Mouse (Mus musculus): ENCODE results near the gene Zfp775.
"Not testable (repeated sequence)": the region's sequence is repeated elsewhere in the genome, so short reads cannot be mapped to it uniquely, and the experiment has no call there.

Gene Zfp775

DNA sequence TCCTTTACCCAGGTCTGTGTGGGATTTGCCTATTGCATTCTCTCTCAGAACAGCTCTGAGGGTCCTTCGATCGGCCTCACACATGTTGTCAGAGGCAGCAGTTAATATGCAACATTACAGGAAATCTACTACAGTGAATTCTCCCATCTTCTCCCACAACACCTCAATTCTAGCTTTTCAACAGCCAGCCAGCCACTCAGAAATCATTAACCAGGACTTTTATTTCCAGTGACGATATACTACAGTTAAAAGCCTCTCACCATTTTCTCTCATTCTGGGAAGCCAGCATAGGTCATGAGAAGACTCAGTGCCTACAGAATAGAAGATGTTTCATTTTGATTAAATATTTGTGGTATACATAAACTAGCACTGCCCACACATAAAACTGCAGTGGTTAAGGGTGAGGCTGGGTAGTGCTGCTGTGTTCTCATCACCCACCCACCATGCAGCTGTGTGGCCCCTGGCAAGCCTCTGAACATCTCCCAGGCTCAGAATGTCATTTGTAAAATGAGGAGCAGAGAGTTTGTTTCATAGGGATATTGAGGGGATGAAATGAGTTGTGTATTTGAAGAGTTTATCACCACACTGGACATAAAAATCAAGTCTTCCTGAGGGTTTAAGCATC is 10.5 kb upstream of the Zfp775 start:
- DNase-seq (ENCODE audit: low read depth), result no peak

DNA sequence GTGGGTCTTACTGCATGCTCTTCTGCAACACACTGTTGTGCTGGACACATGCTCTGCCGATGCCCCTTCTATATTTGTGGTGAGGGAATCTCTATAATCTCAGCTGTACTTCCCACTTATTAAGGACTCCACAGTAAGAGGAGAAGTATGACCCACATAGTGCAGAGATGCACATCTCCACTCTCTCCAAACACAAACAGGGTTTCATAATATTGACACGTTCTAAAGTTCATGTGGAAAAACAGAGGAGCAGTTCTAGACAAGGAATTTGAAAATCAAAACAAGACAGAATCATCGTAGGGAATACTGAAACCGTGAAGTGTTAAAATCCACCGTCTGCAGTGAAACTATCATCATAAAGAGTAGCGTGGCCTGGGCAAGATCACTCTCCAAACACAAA is 10.0 kb upstream of the Zfp775 start:
- DNase-seq (ENCODE audit: low read depth), result no peak

DNA sequence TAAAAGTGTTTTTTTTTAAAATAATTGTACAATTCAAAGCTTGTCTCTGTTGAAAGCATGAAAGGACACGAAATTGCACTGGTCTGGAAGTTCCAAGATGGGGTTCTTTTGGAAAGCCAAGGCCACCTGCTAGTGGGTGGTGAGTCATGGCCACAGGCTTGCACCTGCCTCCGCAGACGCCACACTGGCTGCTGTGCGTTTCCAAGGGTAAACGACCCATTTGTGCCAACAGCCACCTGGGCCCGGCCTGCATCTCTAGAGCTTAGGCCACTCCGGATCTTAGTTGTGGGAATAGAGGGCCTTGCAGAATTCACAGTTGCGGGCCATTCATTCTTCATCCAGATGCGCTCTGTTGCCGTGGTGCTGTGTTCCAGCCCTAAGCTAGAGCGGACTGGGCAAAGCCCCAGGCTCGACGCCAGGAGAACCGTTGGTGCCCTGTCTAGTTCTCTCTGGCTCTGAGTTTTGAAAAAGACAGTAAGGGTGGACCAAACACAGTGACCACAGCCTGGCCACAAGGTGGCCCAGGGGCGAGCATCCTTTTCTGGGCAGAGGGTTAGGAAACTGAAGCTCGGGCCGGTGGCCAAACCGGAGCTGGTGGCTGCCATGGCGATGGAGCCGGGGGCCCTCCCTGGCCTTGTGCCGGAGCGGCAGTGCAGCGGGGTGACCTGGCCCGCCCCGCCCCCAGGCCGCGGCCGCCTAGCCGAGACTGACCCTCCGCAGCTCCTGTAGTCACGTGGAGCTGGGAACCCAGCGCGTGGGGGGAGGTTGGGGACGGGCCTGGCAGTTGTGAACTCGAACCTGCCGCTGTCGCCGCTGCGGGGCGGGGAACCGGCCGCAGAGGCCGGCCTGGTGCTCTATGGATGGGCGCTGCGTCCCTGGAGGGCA is 8.5 kb upstream of the Zfp775 start, which contains the start of the genes Repin1 and Gm44965:
TSS of gene Repin1 (plus strand) at position 726 of the 885 bp plus-strand sequence.
TSS of gene Gm44965 (plus strand) at position 784 of the 885 bp plus-strand sequence.
- DNase-seq (ENCODE audit: low read depth), result no peak

DNA sequence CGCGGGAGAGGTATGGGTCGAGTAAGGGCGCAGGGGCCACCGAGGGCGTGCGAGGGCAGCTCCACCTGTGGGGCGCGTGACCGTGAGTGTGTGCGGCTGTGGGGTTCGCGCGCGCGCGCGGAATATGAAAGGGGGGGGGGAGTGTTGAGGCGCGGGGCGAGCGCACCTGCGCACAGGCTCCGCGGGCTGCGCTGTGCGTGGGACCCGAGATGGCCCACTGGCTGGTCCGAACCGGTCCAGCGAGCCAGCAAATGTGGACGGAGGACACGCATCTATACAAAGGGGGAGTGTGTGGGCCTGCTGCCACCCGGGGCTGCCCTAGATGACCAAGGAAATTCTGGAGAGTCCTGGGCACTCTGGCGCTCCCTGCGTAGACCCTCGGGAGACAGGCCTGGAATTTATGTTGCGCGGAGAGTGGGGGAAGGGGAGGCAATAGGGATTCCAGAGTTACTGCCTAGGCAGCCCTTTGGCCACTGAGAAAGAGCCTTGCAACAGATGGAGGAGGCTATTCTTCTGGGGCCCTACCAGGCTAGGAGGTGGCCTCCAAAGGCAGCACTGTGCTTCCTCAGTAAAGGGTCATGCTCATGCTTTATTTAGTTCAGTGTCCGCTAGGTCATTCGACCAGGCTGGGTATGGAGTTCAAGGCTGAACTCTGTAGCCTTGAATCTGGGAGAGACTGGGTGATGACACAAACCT is 7.7 kb upstream of the Zfp775 start:
- DNase-seq (ENCODE audit: low read depth), result no peak

DNA sequence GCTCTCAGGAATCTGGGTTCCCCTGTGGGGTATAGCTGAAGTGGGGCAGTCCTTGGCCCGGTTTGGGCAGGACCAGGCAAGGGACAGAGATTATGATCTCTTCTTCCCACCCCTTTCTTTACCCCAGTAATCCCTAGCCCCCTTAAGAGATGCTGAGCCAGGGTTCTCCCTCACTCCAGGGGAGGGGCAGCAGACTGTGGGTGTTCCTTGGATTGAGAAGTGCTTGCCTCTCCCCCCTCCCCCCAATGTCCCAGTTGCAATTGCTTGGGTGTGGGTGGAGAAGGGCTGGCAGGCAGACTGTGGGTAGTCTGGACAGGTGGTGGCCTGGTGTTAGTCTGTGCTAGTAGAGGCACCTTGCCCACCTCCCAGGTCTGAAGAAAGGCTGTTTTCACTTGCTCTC is 6.6 kb upstream of the Zfp775 start:
- no peak for DNase-seq (ENCODE audit: low read depth)

DNA sequence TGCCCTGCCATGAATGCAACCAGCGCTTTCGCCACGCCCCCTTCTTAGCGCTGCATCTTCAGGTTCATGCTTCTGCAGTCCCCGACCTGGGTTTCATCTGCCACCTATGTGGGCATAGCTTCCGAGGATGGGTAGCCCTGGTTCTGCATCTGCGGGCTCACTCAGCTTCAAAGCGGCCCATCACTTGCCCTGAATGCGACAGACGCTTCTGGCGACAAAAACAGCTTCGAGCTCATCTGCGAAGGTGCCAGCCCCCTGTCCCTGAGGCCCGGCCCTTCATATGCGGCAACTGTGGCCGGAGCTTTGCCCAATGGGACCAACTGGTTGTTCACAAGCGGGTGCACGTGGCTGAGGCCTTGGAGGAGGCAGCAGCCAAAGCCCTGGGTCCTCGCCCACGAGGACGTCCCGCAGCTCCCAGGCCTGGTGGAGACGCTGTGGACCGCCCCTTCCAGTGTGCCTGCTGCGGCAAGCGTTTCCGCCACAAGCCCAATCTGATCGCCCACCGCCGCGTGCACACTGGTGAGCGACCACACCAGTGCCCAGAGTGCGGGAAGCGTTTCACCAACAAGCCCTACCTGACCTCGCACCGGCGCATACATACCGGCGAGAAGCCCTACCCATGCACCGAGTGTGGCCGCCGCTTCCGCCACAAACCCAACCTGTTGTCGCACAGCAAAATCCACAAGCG is 5.2 kb upstream of the Zfp775 start:
- DNase-seq (ENCODE audit: low read depth), result no peak

DNA sequence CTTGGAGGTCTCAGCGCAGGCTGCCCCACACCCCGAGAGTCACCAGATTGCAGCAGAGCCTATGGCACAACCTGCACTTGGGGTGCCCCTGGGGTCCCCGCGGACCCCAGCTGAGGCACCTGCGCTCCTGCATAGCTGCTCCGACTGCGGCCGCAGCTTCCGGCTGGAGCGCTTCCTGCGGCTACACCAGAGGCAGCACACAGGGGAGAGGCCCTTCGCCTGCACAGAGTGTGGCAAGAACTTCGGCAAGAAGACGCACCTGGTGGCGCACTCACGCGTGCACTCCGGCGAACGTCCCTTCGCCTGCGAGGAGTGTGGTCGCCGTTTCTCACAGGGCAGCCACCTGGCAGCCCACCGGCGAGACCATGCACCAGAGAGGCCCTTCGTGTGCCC is 4.6 kb upstream of the Zfp775 start:
- DNase-seq (ENCODE audit: low read depth), result no peak

DNA sequence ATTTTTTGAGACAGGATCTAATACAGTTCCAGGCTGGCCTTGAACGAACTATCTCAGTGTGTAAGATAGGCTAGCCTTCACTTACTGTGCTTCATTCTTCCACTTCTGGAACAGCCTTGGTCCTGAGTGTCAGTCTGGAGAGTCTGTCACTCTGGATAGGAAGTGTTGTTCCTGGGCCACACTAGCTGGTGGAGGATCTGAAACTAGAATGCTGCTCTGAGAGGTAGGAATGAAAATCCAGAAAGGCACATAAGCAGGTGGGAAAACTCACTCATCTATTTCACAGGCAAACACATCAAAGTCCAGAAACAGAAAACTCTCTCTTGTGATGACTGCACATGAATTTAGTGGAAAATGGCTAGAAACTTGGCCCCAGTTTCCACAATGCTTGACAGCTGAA is 1.3 kb upstream of the Zfp775 start:
- DNase-seq (ENCODE audit: low read depth), result no peak

DNA sequence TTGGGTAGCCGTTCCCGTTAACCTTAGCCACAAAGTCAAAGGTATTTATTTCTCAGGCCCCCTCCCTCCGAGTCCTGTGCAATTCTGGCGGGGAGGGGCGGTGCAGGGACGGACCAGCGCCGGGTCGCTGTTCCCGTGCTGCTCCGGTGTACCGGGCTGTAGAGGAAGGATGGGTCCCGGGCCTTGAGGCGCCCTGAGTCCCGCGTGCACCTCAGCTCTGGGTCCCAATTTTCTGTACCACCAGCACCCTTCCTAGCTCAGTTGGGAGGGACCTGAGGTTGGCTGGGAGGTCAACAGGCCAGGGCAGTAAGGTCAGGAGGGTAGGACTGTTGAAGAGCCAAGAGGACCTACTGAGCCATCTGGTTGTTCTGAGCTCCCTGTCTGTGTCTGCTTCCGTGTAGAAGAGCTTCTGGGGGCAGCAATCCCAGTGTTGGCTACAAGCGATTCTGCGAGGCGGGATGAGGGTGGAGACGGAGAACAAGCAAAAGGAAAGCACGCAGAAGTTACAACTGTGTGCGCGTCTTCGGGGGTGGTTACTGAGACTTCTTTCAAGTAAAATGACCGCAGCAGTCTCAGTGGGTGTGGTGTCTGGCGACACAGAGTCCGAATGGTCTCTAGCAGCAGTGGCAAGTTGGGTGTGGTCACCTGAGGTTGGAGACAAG is 348 bp downstream of the Zfp775 start:
- no peak for DNase-seq (ENCODE audit: low read depth)

DNA sequence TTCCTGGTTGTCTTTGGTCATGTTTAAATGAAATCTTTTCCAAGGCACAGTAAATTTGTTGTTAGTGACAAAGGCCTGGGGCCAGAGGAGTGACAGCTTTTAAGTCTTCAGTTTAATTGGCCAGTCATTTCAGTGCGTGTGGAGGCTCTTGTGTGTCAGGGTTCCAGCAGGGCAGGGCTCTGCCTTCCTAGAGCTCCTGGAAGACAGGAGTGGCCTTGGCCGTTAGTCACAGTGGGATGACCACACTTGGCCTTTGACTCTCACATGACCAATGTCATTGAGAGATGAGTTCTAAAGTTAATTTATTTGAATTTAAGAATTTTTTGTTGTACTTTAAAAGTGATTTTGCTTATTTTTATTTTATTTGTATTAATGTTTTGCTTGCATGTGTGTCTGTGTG is 6.3 kb downstream of the Zfp775 start:
- no peak for DNase-seq (ENCODE audit: low read depth)

DNA sequence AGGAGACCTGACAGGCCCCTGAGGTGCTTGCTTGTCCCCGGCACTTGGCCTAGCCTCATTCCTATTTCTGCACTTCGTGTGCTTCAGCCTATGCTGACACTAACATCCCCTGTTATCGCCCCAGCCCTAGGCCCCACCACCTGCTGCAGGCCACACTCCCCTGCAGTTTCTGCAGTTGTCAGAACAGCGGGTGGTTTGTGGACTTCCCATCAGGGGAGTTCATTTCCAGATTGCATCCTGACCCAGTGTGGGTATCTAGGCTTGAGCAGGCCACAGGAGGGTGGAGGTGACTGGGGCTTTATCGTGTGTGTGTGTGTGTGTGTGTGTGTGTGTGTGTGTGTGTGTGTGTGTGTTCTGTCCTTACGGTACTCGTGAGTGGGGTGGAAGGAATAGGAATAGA is 7.6 kb downstream of the Zfp775 start:
- no peak for DNase-seq (ENCODE audit: low read depth)

DNA sequence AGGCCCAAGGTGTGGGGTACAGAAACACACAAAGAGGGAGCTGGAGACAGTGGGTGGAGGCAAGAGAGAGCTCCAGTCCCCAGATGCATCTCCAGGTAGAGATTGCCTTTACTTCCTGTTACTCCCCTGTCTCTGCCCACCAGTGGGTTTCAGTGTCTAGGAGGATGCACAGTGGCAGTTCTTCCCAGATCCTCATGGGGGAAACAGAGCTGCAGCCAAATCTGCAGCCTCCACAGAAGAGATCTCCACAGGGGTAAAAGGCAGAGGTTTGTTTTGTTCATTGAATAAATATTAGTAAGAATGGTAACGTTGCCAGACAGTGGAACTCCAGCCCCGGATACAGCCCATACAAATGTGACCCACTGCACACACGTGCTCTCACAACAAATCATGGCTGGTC is 8.8 kb downstream of the Zfp775 start:
- no peak for DNase-seq (ENCODE audit: low read depth)

DNA sequence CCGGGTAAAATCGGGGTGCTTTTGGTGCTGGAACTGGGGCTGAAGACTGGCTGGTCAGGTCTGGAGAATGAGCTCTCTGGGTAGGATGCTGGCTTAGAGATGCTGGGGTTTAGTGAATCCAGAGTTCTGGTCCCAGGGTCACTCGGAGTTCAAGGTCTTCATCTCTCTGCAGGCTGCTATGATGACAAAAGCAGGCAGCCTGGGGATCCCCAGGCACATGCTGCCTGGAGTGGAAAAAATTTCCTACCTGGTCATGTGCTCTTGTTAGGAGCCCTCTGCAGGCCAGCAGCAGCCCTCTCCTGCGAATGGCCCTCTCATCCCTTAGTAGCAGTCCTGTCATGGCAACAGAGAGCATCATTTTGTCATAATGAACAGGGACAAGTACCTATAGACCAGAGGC is 11.6 kb downstream of the Zfp775 start:
- no peak for DNase-seq (ENCODE audit: low read depth)

DNA sequence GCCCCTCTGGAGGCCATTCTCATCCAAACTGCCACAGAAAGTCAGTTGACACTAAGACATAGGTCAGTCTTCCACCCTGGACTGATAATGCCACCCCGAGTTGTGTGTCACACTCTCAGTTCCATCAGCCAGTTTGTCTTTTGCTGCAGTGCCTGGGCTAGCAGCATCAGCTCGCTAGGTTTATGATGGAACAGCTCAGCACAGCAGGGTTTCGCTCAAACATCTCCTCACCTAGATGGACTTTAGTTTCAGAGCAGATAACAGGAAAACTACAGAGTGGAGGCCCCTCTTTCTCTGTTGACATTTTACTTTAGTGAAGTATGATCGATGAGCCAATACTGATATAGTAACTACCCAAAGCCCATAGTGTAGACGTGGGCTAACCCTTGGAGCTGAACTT is 12.9 kb downstream of the Zfp775 start:
- DNase-seq (ENCODE audit: low read depth), result no peak

DNA sequence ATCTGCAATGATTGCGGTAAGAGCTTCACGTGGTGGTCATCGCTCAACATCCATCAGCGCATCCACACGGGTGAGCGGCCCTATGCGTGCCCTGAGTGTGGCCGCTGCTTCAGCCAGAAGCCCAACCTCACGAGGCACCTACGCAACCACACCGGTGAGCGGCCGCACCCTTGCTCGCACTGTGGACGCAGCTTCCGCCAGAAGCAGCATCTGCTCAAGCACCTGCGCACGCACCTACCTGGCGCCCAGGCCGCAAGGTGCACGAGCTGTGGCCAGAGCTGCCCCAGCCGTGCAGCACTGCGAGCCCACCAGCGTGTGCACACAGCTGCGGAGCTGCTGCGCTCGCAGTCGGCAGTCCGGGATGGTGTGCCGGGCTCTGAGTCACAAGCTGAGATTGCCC is 18.2 kb downstream of the Zfp775 start:
- DNase-seq (ENCODE audit: low read depth), result no peak

DNA sequence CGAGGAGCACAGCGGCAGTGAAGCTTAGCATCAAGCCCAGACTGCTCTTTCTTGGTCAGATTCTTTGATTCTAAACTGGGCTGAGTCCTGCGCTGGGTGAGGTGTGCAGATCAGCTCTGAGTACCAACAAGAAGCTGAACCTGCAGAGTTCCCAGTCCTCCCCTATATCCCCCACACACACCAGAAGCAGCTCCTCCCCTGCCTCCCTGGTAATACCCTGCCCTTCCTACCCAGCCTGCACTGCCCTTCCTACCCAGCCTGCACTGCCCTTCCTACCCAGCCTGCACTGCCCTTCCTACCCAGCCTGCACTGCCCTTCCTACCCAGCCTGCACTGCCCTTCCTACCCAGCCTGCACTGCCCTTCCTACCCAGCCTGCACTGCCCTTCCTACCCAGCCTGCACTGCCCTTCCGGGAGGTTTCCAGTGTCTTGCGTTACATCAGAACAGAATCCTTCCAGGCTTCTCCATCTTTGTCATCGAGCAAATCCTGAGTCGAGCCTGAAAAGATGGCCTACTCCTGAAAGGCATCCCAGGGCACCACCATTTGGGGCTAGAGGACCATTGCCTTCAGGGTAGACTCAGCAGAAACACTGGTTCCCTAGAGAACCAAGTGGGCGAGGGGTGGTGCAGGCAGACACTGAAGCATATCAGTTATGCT is 20.5 kb downstream of the Zfp775 start:
- DNase-seq (ENCODE audit: low read depth), result not testable (repeated sequence)

DNA sequence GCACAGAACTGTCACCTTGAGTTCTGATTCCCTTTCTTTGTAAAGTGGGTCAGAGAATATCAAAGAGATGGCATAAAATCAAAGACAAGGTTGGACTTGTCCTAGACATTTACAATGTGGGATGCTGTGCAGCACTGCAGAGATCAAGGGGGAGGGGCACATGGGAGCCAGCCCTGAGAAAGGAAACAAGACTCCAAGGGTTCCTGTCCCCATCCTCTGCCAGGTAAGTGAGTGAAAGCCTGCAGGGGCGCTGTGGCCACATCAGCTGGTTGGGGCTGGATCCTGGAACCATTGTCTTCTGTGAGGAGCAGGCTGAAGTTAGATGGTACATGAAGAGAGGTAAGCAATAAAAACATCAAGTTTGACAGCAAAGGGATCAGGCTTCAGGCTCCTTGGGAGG is 21.6 kb downstream of the Zfp775 start:
- DNase-seq (ENCODE audit: low read depth), result no peak

DNA sequence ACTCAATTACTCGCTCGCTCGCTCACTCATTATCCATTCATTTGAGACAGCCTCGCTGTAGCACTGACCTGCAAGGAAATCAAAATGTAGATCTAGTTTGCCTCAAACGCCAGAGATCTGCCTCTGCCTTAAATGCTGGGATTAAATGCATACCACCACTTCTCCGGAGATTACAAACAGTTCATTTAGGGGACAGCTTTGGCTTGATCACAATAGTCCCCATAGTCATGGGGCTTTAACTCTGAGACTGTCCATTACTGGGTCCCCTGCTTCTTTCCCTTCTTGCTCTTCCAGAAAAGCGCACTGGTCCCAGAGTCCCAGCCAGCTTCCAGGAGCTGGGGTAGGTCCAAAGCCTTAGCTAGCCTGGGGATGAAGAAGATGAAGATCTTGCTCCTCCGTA is 24.6 kb downstream of the Zfp775 start, which contains the start of gene AI854703:
TSS of gene AI854703 (plus strand) at position 301 of the 400 bp plus-strand sequence.
- no peak for DNase-seq (ENCODE audit: low read depth)

DNA sequence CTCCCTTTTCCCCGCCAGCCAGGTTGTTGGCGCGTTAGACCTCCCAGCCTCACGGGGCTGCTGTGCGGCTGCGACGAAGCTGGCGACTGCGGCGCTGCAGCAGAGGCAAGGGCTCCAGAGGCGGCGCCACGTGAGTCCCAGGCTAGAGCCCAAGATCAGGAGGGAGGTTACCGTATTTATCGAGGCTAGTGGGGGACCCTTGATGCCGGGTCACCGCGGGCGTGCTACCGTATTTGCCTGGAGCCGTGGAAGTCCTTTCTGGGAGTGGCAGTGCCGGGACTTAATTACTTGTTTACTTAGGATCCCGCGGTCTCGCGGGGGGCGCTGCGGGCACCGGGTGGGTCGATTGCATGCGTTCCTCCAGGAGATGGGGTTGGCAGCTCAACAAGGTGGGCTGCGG is 25.1 kb downstream of the Zfp775 start:
- peak; percentile 32 for DNase-seq (ENCODE audit: low read depth)

DNA sequence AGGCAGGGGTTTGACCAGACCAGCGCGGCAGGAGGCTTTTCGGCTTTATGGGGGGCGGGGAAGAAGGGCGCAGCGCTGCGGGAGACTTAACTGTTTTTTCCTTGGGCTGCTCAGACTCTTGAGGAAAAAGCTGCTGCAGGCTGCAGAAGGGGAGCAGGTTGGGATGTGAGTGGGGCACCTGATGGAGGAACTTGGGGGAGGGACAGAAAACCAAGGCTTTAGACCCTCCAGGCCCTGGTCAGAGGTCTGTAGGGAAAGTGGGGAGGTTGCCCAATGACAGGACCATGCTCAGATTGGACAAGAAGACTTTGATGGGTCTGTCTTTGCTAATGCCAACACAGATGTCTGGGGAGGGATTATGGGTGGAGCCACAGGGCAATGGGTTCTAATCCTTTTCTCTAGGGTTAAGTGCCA is 25.7 kb downstream of the Zfp775 start:
- no peak for DNase-seq (ENCODE audit: low read depth)

DNA sequence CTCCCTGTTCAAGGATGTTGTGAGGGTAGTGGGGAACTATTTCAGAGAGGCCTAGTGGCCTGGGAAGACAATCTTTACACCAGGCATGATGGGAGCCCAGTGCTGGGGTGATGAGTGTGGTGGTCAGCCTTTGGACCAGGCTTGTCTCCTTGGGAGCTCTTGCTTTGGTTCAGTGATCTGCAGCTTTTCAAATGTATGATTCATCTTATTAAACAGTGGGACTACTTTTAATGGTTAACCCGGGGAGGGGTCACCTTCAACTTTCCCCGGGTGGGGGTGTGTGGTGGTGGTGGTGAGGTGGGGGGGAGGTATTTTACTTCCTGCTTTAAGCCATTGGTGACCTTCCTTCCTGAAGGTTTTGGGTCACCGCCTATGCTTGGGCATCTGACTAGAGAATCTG is 26.5 kb downstream of the Zfp775 start:
- DNase-seq (ENCODE audit: low read depth), result no peak
